Mouse (Mus musculus) kidney, adult 2 months (tissue): ENCODE measurements around the gene Nusap1.

Source experiments
- CTCF ChIP-seq: fragments of 200-500 bp; conservative IDR thresholded peaks from 2 replicates; pipeline ENCODE4 v1.5.1; 2011; ENCODE audit warnings: low read depth, mild to moderate bottlenecking, control low read depth, low read length, moderate library complexity, mixed read lengths; ENCODE audit not compliant: insufficient read depth, insufficient read length
- POLR2A ChIP-seq: fragments of 200-500 bp; IDR thresholded peaks from one replicate; pipeline ENCODE4 v1.6.1; 2011; ENCODE audit warnings: low read depth, low read length, control low read depth

GRCm38 (mm10) chr2:119669010-119669409 lies 50.9 kb downstream of the Nusap1 start:
- TF ChIP-seq POLR2A (no peak), CTCF (peak; percentile 66)
